Mouse (Mus musculus) heart, adult 2 months (tissue): ENCODE results near the gene Mpnd.

ENCODE experiments used
- CTCF ChIP-seq: fragments of 200-600 bp; IDR thresholded peaks from 2 replicates; pipeline ENCODE4 v1.8.1; 2022; ENCODE audit warnings: antibody characterized with exemption, mild to moderate bottlenecking, moderate library complexity
- POLR2A ChIP-seq: fragments of 200-500 bp; IDR thresholded peaks from 2 replicates; pipeline ENCODE4 v1.6.1; 2011; ENCODE audit warnings: mild to moderate bottlenecking, low read depth, low read length, control low read depth; ENCODE audit not compliant: insufficient read depth

DNA sequence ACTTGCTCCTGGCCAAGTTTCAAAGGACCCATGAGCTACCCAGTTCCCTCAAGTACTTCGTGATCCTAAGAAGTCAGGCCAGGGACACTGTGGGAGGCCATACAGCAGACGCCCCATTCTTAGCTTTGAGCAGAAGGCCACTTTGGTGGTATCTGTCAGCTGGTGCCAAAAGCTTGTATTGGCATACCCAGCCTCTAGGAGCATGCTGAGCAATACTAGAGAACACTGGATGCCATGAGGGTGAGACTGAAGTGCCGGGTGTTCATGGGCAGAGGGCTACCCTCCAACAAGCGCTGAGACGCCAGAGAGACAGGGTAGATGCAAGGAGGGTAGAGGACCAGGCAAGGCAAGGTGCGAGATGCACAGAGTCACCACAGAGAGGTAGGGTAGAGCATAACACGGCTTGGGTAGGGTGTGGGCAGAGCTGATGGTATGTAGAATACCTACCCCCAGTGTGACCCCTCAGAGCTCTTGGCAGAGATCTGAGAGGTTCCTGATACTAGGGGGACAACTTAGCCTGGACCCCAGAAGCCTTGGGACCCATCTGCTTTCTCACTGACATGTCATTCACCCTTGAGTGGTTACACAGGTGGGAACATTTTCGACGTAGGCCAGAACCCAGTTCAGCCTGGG lies 24.8 kb downstream of the Mpnd start:
- TF ChIP-seq CTCF (no peak), POLR2A (no peak)
